Mouse (Mus musculus) thymus, adult 2 months (tissue): Measurements from ENCODE around the gene Hydin.

Experiments
- CTCF ChIP-seq: fragments of 200-500 bp; IDR thresholded peaks from 2 replicates; pipeline ENCODE4 v1.5.1; 2012; ENCODE audit warnings: mild to moderate bottlenecking, control low read depth, low read length, moderate library complexity, borderline replicate concordance; ENCODE audit not compliant: control insufficient read depth, poor library complexity, insufficient read depth; ENCODE audit errors: extremely low read depth
- POLR2A ChIP-seq: fragments of 200-500 bp; IDR thresholded peaks from 2 replicates; pipeline ENCODE4 v1.6.1; 2012; ENCODE audit warnings: mild to moderate bottlenecking, low read length, control low read depth, moderate library complexity; ENCODE audit not compliant: control insufficient read depth, poor library complexity, insufficient read depth; ENCODE audit errors: extremely low read depth

GRCm38 (mm10) chr8:110487644-110488043, 220.9 kb downstream of the Hydin start:
- TF ChIP-seq POLR2A (no peak), CTCF (no peak)
